Mouse (Mus musculus) stomach, postnatal 0 days (tissue): ENCODE measurements around the gene Dnajc28.

Experiments used
- CTCF ChIP-seq: IDR thresholded peaks from 2 replicates; pipeline ENCODE4 v1.5.1; 2016; ENCODE audit warnings: antibody characterized with exemption, low read depth, mild to moderate bottlenecking, moderate library complexity
- EP300 ChIP-seq: optimal IDR thresholded peaks from 2 replicates; pipeline ENCODE3; 2016; ENCODE audit warnings: antibody characterized with exemption

GRCm38 (mm10) chr16:91614552-91614951 lies 4.3 kb downstream of the Dnajc28 start:
- TF ChIP-seq CTCF (no peak), EP300 (no peak)
